Mouse (Mus musculus) embryo, embryonic 10 days (tissue): ENCODE measurements around the gene Cntnap1.

ENCODE experiments used
- DNase-seq: peaks from one replicate; pipeline ENCODE4 v3.0.0-alpha.2; 2015; ENCODE audit warnings: low spot score

The Cntnap1 gene

DNA sequence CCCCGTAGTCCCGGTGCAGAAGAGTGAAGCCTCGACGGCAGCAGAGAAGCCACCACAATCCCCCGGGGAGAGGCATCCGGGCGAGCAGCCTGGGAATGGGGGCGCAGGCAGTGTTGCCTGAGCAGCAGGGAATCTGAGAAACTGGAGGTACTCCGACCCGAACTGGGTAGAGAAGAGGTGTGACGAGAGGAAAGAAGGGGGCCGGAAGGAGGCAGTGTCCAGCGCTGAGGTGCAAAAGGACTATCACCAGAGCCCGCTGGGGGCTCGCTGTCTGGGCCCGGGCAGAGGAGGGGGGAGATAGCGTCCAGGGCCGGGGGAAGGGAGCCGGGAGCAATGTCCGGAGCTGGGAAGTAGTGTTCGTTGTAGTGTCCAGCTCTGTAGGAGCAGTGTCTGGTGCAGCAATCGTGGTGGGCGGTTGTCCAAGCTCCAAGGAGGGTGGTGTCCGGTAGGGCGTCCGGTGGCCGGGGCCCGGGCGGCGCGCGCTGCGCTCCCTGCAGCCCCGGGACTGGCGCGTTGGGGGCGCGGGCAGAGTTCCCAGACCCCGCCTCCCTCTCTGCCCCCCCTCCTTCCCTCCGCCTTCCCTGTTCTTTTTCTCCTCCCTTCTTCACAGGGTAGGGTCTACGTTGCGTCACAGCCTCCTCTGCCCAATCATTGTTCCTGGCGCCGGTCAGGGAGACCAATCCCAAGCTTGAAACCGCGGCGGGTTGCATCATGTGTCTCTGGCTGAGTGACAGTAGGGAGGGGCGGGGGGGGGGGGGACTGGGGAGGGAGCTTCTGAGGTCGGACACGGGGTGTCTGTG, 688 bp downstream of the Cntnap1 start, which contains the start of gene Plekhh3:
Plekhh3 (minus strand) TSS at position 541 of the 800 bp plus-strand sequence.
- DNase-seq: peak; percentile 99

DNA sequence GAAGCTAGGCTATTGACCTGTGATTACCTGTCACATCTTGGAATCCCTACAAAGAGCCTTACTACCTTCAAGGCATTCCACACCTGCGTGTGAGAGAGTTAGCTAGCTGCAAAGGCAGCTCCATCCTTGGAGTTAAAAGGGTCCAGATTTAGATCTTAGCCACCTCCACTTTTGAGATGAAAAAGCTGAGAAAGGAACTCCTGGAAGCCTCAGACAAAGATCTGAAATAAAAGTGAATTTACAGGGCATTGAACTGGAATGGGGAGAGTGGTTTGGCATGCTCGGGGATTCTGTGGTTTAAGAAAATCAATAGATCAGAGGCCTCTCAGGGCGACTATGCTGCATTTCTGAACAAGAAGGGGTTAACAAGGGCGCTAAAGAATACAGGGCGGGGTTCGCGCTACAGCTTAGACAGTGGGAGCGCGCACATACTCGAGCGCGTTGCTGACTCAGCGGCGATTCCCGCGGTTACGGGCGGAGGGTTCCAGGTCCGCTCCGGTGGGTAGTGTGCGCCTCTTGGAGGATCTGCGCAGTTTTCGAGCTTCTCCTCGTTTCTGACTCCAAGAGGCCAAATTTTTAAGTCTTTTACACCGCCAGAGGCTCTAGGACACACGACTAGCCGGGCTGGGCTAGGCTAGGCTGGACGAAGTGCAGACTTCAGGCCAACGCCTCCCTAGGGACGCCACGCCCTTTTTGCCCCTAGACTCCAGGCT, 1.6 kb downstream of the Cntnap1 start:
- peak; percentile 90 for DNase-seq

DNA sequence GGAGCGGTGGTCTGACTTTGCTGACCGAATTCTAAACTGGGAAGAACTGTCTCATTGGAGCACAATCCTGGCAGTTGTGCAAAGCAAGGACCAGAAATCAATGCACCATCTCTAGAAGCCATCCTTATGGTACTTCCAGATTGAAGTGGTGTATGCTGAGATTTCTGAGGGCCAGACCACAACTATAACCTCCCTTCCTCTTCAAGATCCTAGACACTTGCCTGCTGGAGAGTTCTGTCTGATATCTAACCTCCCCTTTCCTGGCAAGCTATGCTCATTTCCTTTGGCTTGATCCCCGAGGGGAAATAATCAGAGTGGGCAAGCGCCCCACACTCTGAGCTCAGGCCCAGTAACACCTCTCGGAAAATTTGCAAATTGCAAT, 2.1 kb downstream of the Cntnap1 start:
- no peak for DNase-seq

DNA sequence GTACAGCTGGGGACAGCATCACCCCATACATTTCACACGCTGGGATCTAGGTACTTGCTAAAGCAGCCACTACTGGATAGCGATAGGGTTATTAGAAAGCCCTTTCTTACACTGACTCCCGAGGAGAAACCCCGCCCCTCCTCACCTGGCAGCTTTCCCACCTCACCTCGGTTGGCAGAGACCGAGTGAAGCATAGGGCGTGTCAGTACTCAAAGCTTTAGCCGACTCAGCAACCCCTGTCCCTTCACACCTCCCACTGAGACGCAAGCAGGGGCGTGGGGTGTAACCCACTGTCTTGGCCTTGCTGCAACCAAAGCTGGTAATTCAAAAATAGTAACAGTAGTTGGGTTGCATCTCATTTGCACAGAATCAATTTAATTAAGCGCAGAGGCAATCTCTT, 2.8 kb downstream of the Cntnap1 start:
- no peak for DNase-seq

DNA sequence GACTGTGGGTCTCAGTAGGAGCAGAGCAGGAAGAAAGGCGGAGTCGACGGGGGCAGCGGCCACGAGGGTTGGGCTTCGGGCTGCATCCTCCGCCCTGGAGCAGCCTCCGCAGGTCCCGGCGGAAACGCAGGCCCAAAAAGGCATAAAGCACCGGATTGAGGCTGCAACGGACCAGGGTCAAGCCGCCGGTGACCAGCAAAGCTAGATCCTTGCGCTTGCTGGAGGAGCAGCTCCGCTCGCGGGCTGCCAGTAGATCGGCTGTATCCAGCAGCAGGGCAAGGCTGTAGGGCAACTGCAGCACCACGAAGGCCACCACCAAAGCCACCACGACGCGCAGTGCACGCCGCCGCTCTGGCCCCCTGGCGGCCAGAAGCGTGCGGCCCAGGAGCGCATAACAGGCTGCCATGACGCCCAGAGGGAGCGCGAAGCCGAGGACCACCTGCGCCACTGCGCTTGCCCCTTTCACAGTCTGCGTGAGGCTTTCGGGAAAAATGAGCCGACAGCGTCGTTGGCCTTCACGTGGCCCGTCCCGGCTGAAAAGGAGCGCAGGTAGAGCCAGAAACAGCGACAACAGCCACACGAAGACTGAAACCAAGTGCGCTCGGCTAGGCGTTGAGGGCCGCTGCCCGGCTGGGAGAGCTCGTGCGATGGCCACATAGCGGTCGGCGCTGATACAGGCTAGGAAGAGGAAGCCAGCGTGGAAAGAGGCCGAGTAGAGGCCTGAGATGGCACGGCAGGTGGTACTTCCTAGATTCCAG, 3.5 kb downstream of the Cntnap1 start:
- peak; percentile 86 for DNase-seq

DNA sequence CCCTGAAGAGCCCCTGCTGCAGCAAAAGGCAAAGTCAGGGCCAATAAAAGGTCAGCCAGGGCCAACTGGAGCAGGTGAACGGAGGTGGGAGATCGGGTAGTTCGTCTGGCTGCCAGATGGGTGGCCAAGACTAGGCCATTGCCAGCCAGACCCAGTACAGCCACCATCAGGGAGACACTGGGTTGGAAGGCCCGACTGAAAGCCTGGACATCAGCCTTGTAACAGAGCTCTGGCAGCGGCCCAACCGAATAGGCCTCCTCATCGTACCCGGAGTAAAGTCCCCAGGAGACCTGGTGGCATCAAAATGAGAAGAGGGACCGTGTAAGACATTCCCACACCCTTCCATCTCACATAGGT, 4.0 kb downstream of the Cntnap1 start:
- no peak for DNase-seq

DNA sequence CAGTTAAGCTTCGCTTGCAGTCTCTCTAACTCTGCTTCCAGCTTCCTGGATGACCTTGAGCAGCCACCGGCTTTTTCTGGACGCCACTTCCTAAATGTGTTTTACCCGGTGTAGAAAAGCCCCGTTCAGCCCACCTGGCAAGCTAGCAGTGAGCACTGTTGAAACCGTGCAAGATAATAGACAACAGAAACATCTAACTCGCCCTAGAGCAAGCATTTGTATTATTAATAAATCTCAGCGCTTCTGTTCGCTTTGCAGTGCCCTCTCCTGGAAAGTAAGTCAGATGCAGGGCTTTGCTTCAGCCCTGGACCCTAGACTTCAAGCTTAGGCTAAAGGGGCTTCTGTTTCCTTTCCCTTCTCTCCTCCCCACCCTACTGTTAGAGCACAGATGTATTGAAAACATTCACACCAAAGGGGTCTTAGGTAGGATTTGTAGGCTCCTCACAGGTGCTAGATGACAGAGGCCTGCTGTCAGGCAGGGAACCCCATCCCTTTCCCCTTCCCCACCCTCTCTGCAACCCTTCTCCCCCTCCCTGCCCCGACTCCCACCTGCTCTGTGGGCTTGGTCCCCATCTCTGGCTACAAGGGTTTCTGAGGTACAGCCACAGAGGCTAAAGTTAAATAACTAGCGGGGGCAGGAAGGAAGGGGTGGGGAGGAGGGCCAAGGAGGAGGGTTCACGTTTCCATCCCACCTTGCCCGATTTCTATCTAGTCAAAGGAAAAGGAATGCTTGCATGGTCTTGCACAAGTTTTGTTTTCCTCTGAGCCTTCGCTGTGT, 4.7 kb downstream of the Cntnap1 start, which contains the start of gene Ccr10:
Ccr10 (minus strand) TSS at position 593 of the 778 bp plus-strand sequence.
- DNase-seq: peak; percentile 43

DNA sequence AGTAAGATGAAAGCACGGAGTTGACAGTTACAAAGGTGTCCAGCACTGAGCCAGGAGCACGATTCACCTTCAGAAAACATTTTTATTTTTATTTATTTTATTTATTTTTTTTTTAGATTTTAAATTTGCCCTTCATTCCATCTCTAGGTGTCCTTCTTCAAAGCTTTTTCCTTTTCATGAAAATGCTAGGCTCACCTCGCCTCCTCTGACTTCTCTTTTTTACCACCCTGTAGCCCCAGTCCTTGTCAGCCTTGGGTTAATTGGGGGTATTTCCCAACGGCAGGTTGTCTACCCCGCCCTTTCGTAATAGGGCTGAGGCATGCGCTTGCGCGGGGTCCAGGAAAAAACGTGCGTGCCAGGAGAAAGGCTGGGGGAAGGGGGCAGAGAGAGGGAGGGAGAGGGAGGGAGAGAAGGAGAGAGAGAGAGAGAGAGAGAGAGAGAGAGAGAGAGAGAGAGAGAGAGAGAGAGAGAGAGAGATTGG, 5.4 kb downstream of the Cntnap1 start:
- DNase-seq: no peak

DNA sequence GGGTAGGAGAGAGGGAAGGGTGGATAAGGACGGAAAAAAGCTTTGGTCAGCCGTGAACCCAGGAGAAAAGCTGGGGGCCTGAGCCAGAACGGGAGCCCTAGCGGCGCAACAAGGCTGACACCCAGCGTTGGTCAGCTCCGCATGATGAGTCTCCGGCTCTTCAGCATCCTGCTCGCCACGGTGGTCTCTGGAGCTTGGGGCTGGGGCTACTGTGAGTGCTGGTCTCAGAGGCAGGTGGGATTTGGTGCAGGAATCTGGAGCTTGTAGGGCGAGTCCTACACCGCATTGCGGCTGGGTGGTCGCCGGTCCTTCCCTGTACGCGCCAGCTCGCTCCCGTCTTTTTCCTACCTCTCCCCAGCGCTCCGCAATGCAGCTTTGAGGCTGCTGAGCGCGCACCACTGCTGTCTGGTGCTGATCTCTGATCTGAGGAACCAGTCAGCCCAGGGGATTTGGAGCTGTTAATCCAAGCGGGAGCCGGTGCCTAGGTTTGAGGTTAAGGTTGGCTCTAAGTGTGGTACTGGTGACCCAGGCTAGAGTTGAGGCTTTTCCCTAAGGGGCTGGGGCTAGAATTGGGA, 5.9 kb downstream of the Cntnap1 start:
- DNase-seq: peak; percentile 76

DNA sequence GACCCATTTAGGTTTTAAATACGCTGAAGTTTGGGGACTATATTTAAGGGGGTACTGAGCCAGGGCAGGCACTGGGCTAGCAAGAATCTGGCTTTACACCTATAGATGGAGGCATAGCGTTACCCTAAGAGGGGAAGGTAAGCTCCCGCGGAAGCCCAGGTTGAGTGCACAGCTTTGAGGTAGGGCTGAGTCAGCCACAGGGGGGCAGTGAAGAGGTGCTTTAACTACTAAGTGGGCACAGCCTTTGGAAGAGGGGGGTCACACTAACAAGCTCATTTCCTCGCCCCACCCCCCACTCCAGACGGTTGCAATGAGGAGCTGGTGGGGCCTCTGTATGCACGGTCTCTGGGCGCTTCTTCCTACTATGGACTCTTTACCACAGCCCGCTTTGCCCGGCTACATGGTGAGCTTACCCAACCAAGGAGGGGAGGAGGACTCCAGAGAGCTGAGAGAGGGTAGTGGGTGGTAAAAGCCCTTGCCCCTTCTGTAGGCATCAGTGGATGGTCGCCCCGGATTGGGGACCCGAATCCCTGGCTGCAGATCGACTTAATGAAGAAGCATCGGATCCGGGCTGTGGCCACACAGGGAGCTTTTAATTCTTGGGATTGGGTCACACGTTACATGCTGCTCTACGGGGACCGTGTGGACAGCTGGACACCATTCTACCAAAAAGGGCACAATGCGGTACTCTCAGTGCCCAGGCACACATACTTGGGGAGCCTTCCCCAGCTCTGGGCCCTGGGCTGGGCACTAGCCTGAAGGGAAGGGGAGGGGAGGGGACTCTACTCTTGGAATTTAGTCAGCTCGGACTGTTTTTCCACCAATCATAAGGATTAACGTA, 6.8 kb downstream of the Cntnap1 start:
- peak; percentile 60 for DNase-seq

DNA sequence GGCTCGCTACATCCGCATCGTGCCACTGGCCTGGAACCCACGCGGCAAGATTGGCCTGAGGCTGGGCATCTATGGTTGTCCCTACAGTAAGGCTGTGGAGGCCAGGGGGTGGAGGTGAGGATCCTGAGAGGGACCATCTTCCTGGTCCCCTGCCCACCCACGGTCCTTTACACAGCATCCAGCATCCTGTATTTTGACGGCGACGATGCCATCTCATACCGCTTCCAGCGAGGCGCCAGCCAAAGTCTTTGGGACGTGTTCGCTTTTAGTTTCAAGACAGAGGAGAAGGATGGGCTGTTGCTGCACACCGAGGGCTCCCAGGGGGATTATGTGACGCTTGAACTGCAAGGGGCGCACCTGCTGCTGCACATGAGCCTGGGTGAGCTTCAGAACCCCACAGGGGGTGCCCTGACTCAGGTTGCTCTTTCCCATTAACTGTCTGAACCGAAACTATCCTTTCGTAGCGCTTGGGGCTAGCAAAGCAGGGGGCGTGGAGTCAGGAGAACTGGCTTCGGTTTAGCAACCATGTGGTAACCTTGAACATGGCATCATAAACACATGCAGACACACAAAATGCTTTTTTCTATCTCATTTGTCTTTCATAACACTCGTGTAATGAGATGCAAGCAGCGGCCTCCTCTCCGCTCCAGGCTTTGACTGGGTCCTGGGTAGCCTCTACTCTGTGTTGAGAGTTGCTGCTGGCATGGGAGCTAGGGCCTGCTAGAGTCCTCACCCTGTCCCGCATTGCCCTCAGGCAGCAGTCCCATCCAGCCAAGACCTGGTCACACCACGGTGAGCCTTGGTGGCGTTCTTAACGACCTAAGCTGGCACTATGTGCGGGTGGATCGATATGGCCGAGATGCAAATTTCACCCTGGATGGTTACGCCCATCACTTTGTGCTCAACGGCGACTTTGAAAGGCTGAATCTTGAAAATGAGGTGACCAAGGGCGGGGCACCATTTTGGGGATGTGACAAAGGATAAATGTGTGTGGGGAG, 8.0 kb downstream of the Cntnap1 start:
- no peak for DNase-seq

DNA sequence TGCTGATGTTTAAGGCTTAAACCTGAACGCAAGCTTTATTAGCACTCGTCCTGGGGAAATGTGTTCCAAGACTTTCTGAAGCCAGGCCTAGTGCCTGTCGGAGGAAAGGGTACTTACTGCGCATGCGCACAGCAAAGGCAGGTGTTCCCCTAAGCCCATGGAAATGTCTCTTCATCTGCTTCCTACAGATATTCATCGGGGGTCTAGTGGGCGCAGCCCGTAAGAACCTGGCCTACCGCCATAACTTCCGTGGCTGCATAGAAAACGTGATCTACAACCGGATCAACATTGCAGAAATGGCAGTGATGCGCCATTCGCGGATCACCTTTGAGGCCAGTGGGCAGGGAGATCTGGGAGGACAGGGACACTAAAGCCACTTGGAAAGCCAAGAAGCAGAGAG, 9.0 kb downstream of the Cntnap1 start:
- no peak for DNase-seq

DNA sequence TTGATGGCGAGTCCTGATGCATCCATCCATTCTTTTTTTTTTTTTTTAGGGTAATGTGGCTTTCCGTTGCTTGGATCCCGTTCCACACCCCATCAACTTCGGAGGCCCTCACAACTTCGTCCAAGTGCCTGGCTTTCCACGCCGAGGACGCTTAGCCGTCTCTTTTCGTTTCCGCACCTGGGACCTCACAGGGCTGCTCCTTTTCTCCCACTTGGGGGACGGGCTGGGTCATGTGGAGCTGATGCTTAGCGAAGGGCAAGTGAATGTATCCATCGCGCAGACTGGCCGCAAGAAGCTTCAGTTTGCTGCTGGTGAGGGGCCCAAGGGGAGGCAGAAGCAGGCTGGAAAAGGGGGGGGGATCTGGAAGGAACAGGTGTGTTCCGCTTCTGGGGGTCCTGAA, 9.9 kb downstream of the Cntnap1 start:
- no peak for DNase-seq

DNA sequence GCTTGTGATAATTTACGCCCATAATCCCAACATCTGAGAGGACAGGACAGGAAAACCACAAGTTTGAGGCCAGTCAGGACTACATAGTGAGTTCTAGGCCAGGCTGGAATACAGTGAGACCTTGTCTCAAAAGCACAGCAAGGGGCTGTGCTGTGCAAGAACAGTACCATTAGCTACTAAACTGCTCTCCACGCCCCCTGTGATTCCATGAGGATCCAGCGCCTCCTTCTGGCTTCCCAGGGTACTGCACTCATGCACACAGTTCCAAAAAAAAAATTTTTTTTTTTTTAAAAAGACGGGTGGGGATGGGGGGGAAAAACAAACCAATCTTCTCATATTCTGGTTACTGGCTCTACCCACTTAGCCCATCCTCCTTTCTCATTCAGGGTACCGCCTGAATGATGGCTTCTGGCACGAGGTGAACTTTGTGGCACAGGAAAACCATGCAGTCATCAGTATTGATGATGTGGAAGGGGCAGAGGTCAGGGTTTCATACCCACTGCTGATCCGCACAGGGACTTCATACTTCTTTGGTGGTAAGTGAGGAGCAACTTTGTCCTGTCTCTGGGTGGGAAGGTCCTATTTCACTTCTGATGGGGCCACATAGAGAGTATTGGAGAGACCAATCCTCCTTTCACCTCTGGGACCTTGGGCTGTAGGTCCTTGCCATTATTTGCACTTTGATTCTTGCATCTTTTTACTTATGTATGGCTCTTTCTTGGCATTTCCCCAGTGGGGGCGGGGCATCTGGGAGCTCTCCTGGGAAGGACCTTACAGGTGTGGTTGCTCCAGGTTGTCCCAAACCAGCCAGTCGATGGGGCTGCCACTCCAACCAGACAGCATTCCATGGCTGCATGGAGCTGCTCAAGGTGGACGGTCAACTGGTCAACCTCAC, 10.8 kb downstream of the Cntnap1 start:
- peak; percentile 79 for DNase-seq

DNA sequence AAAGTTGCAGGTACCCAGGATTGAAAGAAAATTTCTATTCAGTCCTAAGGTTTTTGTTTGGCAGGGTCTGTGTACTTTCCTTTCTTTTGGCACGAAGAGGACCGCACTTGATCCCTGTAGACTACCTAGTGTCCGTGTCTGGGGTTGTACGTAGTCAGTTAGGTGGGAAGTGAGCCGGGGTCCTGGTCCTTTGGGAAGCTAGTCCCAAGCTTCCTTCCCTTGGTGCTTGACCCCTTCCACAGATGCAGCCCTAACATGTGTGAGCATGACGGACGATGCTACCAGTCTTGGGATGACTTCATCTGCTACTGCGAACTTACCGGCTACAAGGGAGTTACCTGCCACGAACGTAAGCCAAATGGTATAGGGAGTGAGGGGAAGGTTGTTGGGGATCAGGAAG, 11.6 kb downstream of the Cntnap1 start:
- no peak for DNase-seq

DNA sequence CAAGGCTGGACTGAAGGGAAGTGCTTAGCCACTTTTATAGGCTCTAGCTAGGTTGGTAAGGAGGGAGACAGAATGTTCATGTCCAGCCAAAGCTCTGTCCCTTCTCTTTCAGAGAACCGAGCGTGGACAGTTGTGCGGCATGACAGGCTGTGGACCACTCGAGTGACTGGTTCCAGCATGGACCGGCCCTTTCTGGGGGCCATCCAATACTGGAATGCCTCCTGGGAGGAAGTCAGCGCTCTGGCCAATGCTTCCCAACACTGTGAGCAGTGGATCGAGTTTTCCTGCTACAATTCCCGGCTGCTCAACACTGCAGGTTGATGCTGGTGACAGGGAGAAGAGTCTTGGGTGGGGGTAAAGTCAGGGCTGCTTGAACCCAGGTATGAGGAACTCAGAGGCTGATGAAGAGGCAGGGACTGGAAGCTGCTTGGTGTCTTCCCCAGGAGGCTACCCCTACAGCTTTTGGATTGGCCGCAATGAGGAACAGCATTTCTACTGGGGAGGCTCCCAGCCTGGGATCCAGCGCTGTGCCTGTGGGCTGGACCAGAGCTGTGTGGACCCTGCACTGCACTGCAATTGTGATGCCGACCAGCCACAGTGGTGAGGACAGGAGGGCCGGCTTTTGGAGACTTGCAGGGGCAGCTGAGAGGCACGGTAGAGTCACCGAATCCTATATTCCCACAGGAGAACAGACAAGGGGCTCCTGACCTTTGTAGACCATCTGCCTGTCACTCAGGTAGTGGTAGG, 12.6 kb downstream of the Cntnap1 start:
- no peak for DNase-seq

DNA sequence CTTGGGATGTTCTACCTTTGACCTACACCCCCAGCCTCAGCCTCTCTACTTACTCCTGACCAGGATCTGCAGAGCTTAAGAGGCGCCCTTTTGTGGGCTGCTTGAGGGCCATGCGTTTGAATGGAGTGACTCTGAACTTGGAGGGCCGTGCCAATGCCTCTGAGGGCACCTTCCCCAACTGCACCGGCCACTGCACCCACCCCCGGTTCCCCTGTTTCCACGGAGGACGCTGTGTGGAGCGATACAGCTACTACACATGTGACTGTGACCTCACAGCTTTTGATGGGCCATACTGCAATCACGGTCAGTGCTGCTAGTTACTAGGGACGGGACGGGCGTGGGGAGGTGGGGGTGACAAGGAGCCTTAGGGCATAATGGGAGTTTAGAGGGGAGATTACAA, 14.7 kb downstream of the Cntnap1 start:
- DNase-seq: no peak
